Mouse (Mus musculus) intestine, postnatal 0 days (tissue): ENCODE measurements around the gene Ano10. TPM values are rescaled to one million over a fixed set of nuclear protein-coding genes. Genes with fewer than 3 reads are reported as not detected.
A peak's percentile ranks its signal among the peaks of the same experiment; 100 is the strongest.

Experiments
- ATAC-seq: fragments of 200-750 bp; cut with Nextera tagmentation; 2 replicates; pipeline ENCODE4 v1.8.0; 2017; ENCODE audit warnings: mild to moderate bottlenecking, moderate TSS enrichment, moderate library complexity
- H3K27ac ChIP-seq: fragments of 300-500 bp; sonication (generic); 2 replicates; pipeline ENCODE4 v1.5.1; 2014; ENCODE audit warnings: mild to moderate bottlenecking, low read depth, low read length, moderate library complexity
- H3K27me3 ChIP-seq: fragments of 300-500 bp; sonication (generic); replicated peaks from 2 replicates; pipeline ENCODE4 v1.6.1; 2014; ENCODE audit warnings: low read length, mixed read lengths; ENCODE audit not compliant: control insufficient read depth, insufficient read depth
- H3K36me3 ChIP-seq: fragments of 300-500 bp; sonication (generic); 2 replicates; pipeline ENCODE4 v1.6.1; 2014; ENCODE audit warnings: mild to moderate bottlenecking, moderate library complexity; ENCODE audit not compliant: control insufficient read depth, insufficient read depth
- H3K4me1 ChIP-seq: fragments of 300-500 bp; sonication (generic); replicated peaks from 2 replicates; pipeline ENCODE4 v1.6.1; 2014; ENCODE audit warnings: antibody characterized with exemption, low read length, mixed read lengths; ENCODE audit not compliant: control insufficient read depth, insufficient read depth
- H3K4me2 ChIP-seq: fragments of 300-500 bp; sonication (generic); replicated peaks from 2 replicates; pipeline ENCODE4 v1.6.1; 2014; ENCODE audit warnings: low read depth, mild to moderate bottlenecking, moderate library complexity
- H3K4me3 ChIP-seq: fragments of 300-500 bp; sonication (generic); 2 replicates; pipeline ENCODE4 v1.5.1; 2014; ENCODE audit warnings: low read depth, low read length
- H3K9ac ChIP-seq: fragments of 300-500 bp; sonication (generic); 2 replicates; pipeline ENCODE4 v1.6.1; 2014; ENCODE audit warnings: mild to moderate bottlenecking, low read depth, low read length
- H3K9me3 ChIP-seq: fragments of 300-500 bp; sonication (generic); 2 replicates; pipeline ENCODE4 v1.6.1; 2016; ENCODE audit warnings: mixed run types; ENCODE audit not compliant: control insufficient read depth
- CTCF ChIP-seq: sonication (generic); IDR thresholded peaks from 2 replicates; pipeline ENCODE4 v1.5.1; 2016; ENCODE audit warnings: low read depth, mild to moderate bottlenecking, control low read depth, antibody characterized with exemption, moderate library complexity
- WGBS: fragments of 180-500 bp; shearing (Covaris S2); extraction: QIAGEN DNeasy Blood & Tissue Kit; methylation state at CpG from one replicate; pipeline ENCODE4 v1.1.7; 2014; 5-methylcytosine and 5-hydroxymethylcytosine counted together
- polyA plus RNA-seq: library from polyadenylated mRNA; unstranded; fragments of >200 nt; fragmentation: Nextera tagmentation; extraction: Ambion mirVana; gene quantifications from 2 replicates; pipeline ENCODE4 v1.2.1, GENCODE M21; 2015

The Ano10 gene
- polyA plus RNA-seq, 1 experiment from 2014 or later: 51.9 TPM

DNA sequence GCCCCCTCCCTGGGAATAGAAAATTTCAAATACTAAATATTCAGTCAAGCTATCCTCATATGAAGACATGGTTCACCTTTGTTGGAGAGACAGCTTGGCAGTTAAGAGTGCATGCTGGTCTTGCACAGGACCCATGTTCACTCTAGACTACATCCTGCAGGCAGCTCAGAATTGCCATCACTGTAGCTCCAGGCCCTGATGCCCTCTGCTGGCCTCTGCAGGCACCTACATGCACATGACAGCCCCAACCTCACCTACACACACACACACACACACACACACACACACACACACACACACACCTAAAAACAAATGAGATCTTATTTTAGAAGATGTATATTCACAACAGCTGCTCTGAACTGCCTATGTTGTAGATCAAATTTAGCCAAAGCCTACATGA is 31.1 kb downstream of the Ano10 start:
- Histone ChIP-seq H3K4me1 (no peaks in the 10 kb centered on the region), H3K36me3 (peaks cover 42% of the 10 kb centered on the region), H3K4me3 (no peak overlapping the region), H3K9ac (no peak overlapping the region), H3K9me3 (no peaks in the 10 kb centered on the region), H3K4me2 (no peak overlapping the region), H3K27ac (no peak overlapping the region), H3K27me3 (no peaks in the 10 kb centered on the region)
- no peak for ATAC-seq
- peak; percentile 58 for TF ChIP-seq CTCF

DNA sequence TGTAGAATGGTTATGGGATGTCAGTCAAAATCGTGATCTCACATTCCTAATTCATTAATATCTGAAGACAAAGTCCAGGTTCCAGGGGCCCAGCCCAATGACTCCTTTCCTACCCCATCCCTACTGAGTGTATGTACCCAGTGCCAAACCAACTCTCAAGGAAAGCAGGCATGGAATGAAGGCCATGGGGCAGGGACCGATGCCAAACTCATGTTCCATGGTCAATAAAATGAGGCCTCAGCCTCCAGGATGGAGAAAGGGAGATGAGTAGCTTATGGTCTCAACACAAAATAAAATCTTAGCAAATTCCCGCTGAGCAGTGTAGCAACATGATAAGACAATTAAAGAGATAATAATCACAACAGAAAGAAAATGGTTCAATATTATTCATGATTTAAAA is 39.8 kb downstream of the Ano10 start:
- Histone ChIP-seq H3K4me2 (no peak overlapping the region), H3K9me3 (no peaks in the 10 kb centered on the region), H3K4me3 (no peak overlapping the region), H3K27ac (no peak overlapping the region), H3K9ac (no peak overlapping the region), H3K27me3 (no peaks in the 10 kb centered on the region), H3K36me3 (peaks cover 51% of the 10 kb centered on the region), H3K4me1 (no peaks in the 10 kb centered on the region)
- WGBS: 88% methylated on average over 3 of the region's 3 CpGs
- ATAC-seq: no peak
- TF ChIP-seq CTCF: no peak

DNA sequence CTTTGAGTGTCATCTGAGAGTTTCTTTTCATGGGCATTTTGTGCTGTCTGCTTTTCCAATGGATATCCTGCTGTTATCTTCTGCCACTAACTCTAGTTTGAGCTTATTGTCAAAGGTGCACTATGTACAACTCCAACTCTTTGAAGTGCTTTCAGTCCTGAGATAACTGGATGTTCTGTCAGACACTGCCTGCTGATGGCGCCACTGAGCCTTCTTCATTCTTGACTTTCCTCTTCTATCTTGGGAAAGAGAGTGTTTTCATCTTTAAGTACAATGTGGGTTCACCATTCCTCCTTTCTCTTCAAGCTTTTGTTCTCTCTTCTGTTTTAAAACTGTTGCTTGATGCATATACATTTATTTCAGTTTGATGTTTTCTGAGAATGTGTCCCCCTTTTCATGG is 42.1 kb downstream of the Ano10 start:
- no peaks in the 10 kb centered on the region for H3K9me3 ChIP-seq
- no peak overlapping the region for H3K4me2 ChIP-seq
- no peak overlapping the region for H3K27ac ChIP-seq
- H3K27me3 ChIP-seq: no peaks in the 10 kb centered on the region
- peak; percentile 65 for TF ChIP-seq CTCF
- no peak for ATAC-seq
- peaks cover 51% of the 10 kb centered on the region for H3K36me3 ChIP-seq
- no peak overlapping the region for H3K9ac ChIP-seq
- no peaks in the 10 kb centered on the region for H3K4me1 ChIP-seq
- 84% methylated on average over 1 of the region's 1 CpGs for WGBS
- no peak overlapping the region for H3K4me3 ChIP-seq

- Histone ChIP-seq H3K4me1 (no peaks in the 10 kb centered on the region), H3K4me2 (no peak overlapping the region), H3K27me3 (no peaks in the 10 kb centered on the region), H3K9ac (no peak overlapping the region), H3K9me3 (no peaks in the 10 kb centered on the region), H3K27ac (no peak overlapping the region), H3K4me3 (no peak overlapping the region), H3K36me3 (peaks cover 31% of the 10 kb centered on the region)
- peak; percentile 85 for TF ChIP-seq CTCF
- WGBS: 48% methylated on average over 8 of the region's 8 CpGs
- 0 out of 2 replicates have a peak, but pooled peaks have one; percentile 44 for ATAC-seq
These were observed 46.1 kb downstream of the Ano10 start for GRCm38 (mm10) chr9:122248168-122248567.

GRCm38 (mm10) chr9:122247430-122248027 is 46.7 kb downstream of the Ano10 start:
- no peaks in the 10 kb centered on the region for H3K9me3 ChIP-seq
- peak; percentile 88 for TF ChIP-seq CTCF
- H3K4me1 ChIP-seq: no peaks in the 10 kb centered on the region
- H3K27ac ChIP-seq: no peak overlapping the region
- H3K4me3 ChIP-seq: no peak overlapping the region
- H3K36me3 ChIP-seq: peaks cover 27% of the 10 kb centered on the region
- no peak for ATAC-seq
- H3K4me2 ChIP-seq: no peak overlapping the region
- no peak overlapping the region for H3K9ac ChIP-seq
- WGBS: 41% methylated on average over 13 of the region's 13 CpGs
- H3K27me3 ChIP-seq: no peaks in the 10 kb centered on the region

DNA sequence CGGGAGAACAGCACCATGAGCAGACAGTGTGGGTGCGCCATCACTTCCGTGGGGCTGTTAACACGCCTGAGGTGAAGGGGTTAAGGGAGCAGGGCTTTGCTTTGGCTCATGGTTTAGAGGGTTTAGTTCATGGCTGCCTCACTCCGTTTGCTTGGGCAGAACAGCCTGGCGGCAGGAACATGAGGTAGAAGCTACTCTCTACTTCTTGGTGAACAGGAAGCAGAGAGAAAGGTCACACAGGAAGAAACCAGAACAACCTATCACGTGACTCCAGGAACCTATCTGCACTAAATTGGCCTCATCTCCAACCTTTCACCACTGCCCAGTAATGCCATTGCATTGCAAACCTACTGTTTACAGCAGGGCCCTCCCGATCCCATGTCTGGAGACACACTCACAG is 48.3 kb downstream of the Ano10 start:
- 87% methylated on average over 8 of the region's 8 CpGs for WGBS
- H3K4me1 ChIP-seq: no peaks in the 10 kb centered on the region
- no peak overlapping the region for H3K27ac ChIP-seq
- H3K36me3 ChIP-seq: peaks cover 16% of the 10 kb centered on the region; the same call in 1 of the 2 replicates
- no peak overlapping the region for H3K9ac ChIP-seq
- no peaks in the 10 kb centered on the region for H3K27me3 ChIP-seq
- H3K4me2 ChIP-seq: no peak overlapping the region
- H3K4me3 ChIP-seq: no peak overlapping the region
- no peak for TF ChIP-seq CTCF
- H3K9me3 ChIP-seq: no peaks in the 10 kb centered on the region
- ATAC-seq: no peak

DNA sequence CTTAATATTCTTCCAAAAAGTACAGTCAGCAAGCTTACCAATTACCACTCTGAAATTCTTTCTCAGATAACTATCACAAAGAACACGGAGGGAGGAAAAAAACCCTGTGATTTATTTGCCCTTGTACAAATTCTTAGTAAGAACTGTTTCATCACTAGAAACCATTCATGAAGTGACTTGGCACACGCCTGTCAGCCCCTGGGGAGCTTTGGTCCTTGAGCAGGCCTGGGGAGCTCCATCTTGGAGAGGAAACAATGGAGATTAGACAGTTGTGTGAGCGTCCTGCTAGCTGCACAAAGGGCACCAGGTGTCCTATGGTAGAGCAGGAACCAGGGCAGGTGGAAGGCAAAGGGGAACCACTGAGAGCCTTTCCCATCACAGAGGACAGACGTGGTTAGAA is 48.8 kb downstream of the Ano10 start:
- no peaks in the 10 kb centered on the region for H3K27me3 ChIP-seq
- H3K4me2 ChIP-seq: no peak overlapping the region
- no peak overlapping the region for H3K9ac ChIP-seq
- TF ChIP-seq CTCF: no peak
- H3K36me3 ChIP-seq: peaks cover 12% of the 10 kb centered on the region; the same call in 1 of the 2 replicates
- WGBS: 84% methylated on average over 4 of the region's 4 CpGs
- no peaks in the 10 kb centered on the region for H3K4me1 ChIP-seq
- ATAC-seq: no peak
- no peak overlapping the region for H3K27ac ChIP-seq
- no peaks in the 10 kb centered on the region for H3K9me3 ChIP-seq
- H3K4me3 ChIP-seq: no peak overlapping the region
